Mouse (Mus musculus) 3134 (cell line): ENCODE data around the gene Gabpb2.

Source experiments
- DNase-seq: peaks from one replicate; pipeline ENCODE4 v3.0.0-alpha.2; 2011; ENCODE audit warnings: low spot score; ENCODE audit not compliant: insufficient read length; ENCODE audit errors: extremely low read depth

Gabpb2 gene

GRCm38 (mm10) chr3:95232771-95233170, 15.1 kb upstream of the Gabpb2 start:
- peak; percentile 76 for DNase-seq

GRCm38 (mm10) chr3:95231298-95232221, 13.8 kb upstream of the Gabpb2 start, which contains the start of gene Mllt11:
TSS of gene Mllt11 (minus strand) at chr3:95232171.
- DNase-seq = no peak

GRCm38 (mm10) chr3:95230495-95231297, 13.0 kb upstream of the Gabpb2 start:
- DNase-seq = peak; percentile 26

- DNase-seq = peak; percentile 76
Observed at GRCm38 (mm10) chr3:95229781-95230494, 12.2 kb upstream of the Gabpb2 start.

- peak; percentile 56 for DNase-seq
Observed at GRCm38 (mm10) chr3:95228894-95229780, 11.4 kb upstream of the Gabpb2 start.

GRCm38 (mm10) chr3:95228148-95228893, 10.6 kb upstream of the Gabpb2 start, which contains the start of gene Cdc42se1:
TSS of gene Cdc42se1 (plus strand) at chr3:95228732.
- DNase-seq = peak; percentile 89

GRCm38 (mm10) chr3:95227214-95227613, 9.5 kb upstream of the Gabpb2 start:
- no peak for DNase-seq

DNA sequence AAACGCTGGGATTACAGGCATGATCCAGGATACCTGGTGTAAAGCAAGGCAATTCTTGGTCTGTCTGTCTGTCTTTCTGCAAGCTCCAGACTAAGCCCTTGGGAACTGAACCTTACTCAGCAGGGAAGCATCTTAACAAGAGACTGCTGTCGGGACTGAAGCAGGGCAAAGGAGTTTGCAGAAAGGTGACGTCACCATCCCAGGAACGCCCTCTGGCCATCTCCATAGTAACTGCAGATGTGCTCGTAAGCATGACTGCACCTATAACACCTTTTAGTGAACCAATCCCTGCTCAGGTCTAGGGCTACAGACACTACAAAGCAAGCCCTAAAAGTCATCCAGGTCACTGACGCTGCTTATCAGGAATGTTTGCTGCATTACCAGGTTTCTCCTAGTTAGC, 6.6 kb upstream of the Gabpb2 start:
- DNase-seq = peak; percentile 32

DNA sequence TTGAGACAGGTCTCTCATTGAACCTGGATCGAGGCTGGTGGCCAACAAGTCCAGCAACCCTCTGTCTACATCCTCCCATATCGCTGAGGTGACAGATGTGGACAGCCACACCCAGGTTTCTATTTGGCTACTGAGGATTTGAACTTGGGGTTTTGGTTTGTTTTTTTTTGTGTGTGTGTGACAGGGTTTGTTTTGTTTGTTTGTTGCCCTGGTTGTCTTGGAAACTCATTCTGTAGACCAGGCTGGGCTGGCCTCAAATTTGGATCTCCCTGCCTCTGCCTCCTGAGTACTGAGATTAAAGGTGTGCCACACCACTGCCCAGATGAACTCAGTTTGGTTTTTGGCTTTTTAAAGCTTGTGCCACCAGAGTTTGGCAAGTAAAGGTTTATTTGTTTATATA, 5.3 kb upstream of the Gabpb2 start:
- DNase-seq = no peak

DNA sequence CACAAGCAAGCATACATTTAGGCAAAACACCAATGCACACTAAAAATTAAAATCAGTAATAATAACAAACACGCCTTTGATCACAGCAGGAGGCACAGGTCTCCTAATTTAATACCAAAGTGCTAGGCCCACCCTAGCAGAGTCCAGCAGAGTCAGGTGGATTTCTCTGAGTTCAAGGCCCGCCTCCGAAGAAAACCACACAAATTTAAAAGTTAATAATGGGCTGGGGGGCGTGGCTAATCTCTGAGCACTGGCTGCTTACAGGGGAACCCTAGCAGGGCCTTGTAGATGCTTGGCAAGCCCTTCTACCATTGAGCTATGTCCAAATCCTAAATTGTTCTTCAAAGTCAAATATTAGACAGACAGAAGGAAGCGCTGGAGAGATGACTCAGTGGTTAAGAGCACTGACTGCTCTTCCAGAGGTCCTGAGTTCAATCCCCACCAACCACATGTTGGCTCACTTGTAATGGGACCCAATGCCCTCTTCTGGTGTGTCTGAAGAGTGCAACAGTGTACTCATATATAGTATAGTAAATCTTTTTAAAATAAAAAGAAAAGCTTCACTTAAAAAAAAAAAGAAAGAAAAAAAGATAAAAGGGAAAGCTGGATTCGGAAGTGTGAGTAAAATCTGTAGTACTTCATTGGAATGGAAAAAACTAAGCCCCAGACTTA, 886 bp upstream of the Gabpb2 start:
- DNase-seq = peak; percentile 53

DNA sequence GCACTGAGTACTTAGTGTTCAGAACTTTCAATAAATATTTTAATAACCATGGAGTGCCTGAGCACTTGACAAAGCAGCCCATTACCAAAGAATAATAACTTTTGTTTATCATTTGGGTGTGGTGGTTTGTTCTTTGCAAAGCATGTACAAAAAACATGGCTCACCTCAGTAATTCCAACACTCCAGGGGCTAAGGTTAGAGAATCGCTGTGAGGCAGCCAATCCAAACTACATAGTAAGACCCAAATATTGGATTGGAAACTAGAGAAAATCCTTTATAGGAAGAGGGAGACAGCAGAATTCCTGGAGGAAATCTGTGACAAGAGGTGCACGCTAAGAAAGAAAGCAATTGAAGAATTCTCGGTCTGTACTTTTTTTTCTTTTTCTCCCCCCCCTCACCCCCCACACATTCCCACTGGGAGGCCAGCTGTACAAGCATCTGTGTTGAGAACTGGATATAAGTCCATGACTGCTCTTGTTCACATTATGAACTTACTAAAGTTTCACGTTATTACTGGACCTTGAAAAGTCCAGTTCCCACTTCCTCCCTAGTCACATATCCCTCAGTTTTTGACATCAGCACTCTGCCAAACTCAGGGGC, 961 bp downstream of the Gabpb2 start:
- no peak for DNase-seq

- no peak for DNase-seq
Observed at GRCm38 (mm10) chr3:95213609-95213975, 4.1 kb downstream of the Gabpb2 start.

- peak; percentile 38 for DNase-seq
Observed at GRCm38 (mm10) chr3:95212889-95213608, 4.7 kb downstream of the Gabpb2 start.

DNA sequence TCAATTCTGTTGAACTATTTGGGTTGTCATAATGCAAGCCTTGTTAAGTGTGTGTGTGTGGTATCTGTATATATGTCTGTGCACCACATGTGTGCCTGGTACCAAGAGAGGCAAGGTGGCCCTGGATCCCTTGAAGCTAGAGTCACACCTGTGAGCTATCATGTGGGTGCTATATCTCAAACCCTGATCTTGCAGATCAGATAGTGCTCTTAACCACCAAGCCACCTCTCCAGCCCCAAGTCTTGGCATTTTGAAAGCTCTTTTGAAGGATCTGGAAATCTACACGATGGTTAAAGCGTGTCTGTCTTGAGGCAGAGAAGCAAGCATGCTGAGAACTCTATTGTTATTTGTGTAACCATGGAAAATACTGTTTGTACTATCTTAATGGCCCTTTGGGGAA, 7.1 kb downstream of the Gabpb2 start:
- DNase-seq = no peak

DNA sequence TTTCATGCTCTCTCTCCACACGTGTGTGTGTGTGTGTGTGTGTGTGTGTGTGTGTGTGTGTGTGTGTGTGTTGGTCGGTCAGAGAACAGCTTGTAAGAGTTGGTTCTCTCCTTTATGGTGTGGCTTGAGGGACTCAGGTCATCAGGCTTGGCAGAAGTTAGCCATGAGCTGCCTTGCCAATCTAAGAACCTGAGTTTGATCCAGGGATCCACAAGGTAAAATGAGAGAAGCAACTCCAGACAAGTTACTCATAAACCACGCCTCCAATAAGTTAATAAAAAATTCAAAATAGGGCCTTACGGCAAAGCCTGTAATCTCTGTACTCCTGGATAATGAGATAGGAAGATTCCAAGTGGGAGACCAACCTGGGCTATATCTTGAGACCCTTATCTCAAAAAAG, 9.4 kb downstream of the Gabpb2 start:
- DNase-seq = no peak

- DNase-seq = no peak
Observed at GRCm38 (mm10) chr3:95203880-95204279, 13.8 kb downstream of the Gabpb2 start.

DNA sequence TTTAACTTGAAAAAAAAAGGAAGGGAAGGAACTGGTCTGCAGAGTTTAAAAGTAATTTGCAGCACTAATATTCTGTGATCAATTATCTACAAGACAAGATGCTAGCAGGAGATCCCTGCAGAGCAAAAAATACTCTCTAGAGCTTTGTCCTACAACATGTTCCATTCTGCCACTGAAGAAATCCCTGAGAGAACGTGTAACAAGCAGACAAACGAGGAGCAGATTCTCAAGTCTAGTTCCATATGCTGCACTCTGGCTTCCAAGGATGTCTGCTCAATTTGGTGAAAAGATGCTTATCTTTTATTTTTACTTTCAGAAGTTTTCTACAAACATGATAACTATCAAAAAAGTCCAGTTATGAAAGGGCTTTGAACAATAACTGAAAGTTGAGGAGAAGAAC, 17.2 kb downstream of the Gabpb2 start:
- DNase-seq = no peak

- no peak for DNase-seq
Observed at GRCm38 (mm10) chr3:95200132-95200531, 17.6 kb downstream of the Gabpb2 start.
